Mouse (Mus musculus) heart, embryonic 12.5 days (tissue): Measurements from ENCODE around the gene Elp4. TPM values are rescaled to one million over a fixed set of nuclear protein-coding genes. Genes with fewer than 3 reads are reported as not detected.

Experiments
- ATAC-seq: fragments of 200-750 bp; cut with Nextera tagmentation; 2 replicates; pipeline ENCODE4 v1.8.0; 2017; ENCODE audit warnings: moderate TSS enrichment, moderate library complexity; ENCODE audit not compliant: insufficient number of reproducible peaks, low FRiP score
- H3K27ac ChIP-seq: fragments of 300-500 bp; sonication (generic); 2 replicates; pipeline ENCODE4 v1.5.1; 2016; ENCODE audit warnings: mild to moderate bottlenecking, moderate library complexity; ENCODE audit not compliant: poor library complexity, severe bottlenecking
- H3K27me3 ChIP-seq: fragments of 300-500 bp; sonication (generic); replicated peaks from 2 replicates; pipeline ENCODE4 v1.6.1; 2016; ENCODE audit warnings: mild to moderate bottlenecking, moderate library complexity
- H3K36me3 ChIP-seq: fragments of 300-500 bp; sonication (generic); 2 replicates; pipeline ENCODE4 v1.6.1; 2016; ENCODE audit warnings: mild to moderate bottlenecking, moderate library complexity
- H3K4me1 ChIP-seq: fragments of 300-500 bp; sonication (generic); replicated peaks from 2 replicates; pipeline ENCODE4 v1.6.1; 2016; ENCODE audit warnings: mild to moderate bottlenecking
- H3K4me2 ChIP-seq: fragments of 300-500 bp; sonication (generic); 2 replicates; pipeline ENCODE4 v1.6.1; 2016; ENCODE audit warnings: mild to moderate bottlenecking, moderate library complexity
- H3K4me3 ChIP-seq: fragments of 300-500 bp; sonication (generic); 2 replicates; pipeline ENCODE4 v1.5.1; 2016; ENCODE audit warnings: mild to moderate bottlenecking
- H3K9ac ChIP-seq: fragments of 300-500 bp; sonication (generic); 2 replicates; pipeline ENCODE4 v1.6.1; 2016; ENCODE audit warnings: mild to moderate bottlenecking, moderate library complexity
- H3K9me3 ChIP-seq: fragments of 300-500 bp; sonication (generic); replicated peaks from 2 replicates; pipeline ENCODE4 v1.6.1; 2016; ENCODE audit warnings: mild to moderate bottlenecking, moderate library complexity
- WGBS: fragments of 180-500 bp; shearing (Covaris S2); methylation state at CpG from one replicate; pipeline ENCODE4 v1.1.7; 2016; 5-methylcytosine and 5-hydroxymethylcytosine counted together
- polyA plus RNA-seq: library from polyadenylated mRNA; unstranded; fragments of >200 nt; fragmentation: Nextera tagmentation; extraction: Ambion mirVana; gene quantifications from 2 replicates; pipeline ENCODE4 v1.2.1, GENCODE M21; 2016

Gene Elp4
- polyA plus RNA-seq, 1 experiment from 2014 or later, result 20.7 TPM

- H3K36me3 ChIP-seq, result no peaks in the 10 kb centered on the region
- H3K9ac ChIP-seq, result no peak overlapping the region
- ATAC-seq, result peak; percentile 70
- no peaks in the 10 kb centered on the region for H3K9me3 ChIP-seq
- under 1% methylated on average over 49 of the region's 49 CpGs for WGBS
- no peak overlapping the region for H3K27ac ChIP-seq
- peak overlapping the region; percentile 49 for H3K4me3 ChIP-seq
- H3K4me1 ChIP-seq, result peaks cover 32% of the 10 kb centered on the region
- H3K27me3 ChIP-seq, result peaks cover 88% of the 10 kb centered on the region
- H3K4me2 ChIP-seq, result peak overlapping the region; percentile 83
These were observed 229.3 kb downstream of the Elp4 start for GRCm38 (mm10) chr2:105674875-105675729.

- Histone ChIP-seq H3K27ac (no peak overlapping the region), H3K27me3 (peaks cover 89% of the 10 kb centered on the region), H3K4me1 (peaks cover 32% of the 10 kb centered on the region), H3K4me3 (peak overlapping the region; percentile 49), H3K36me3 (no peaks in the 10 kb centered on the region), H3K4me2 (peak overlapping the region; percentile 83), H3K9me3 (no peaks in the 10 kb centered on the region), H3K9ac (no peak overlapping the region)
- 0 out of 2 replicates have a peak, but pooled peaks have one; percentile 26 for ATAC-seq
- WGBS, result under 1% methylated on average over 36 of the region's 36 CpGs
These were observed 230.1 kb downstream of the Elp4 start for GRCm38 (mm10) chr2:105674061-105674874.

GRCm38 (mm10) chr2:105673631-105674060 is 230.7 kb downstream of the Elp4 start:
- Histone ChIP-seq H3K4me3 (peak overlapping the region; percentile 17), H3K4me2 (peak overlapping the region; percentile 83), H3K27ac (no peak overlapping the region), H3K9me3 (no peaks in the 10 kb centered on the region), H3K4me1 (peaks cover 37% of the 10 kb centered on the region), H3K36me3 (no peaks in the 10 kb centered on the region), H3K27me3 (peaks cover 89% of the 10 kb centered on the region), H3K9ac (no peak overlapping the region)
- WGBS, result 4% methylated on average over 10 of the region's 10 CpGs
- no peak for ATAC-seq

- Histone ChIP-seq H3K4me2 (no peak overlapping the region), H3K27ac (no peak overlapping the region), H3K9ac (no peak overlapping the region), H3K4me3 (no peak overlapping the region), H3K27me3 (peaks cover 93% of the 10 kb centered on the region), H3K9me3 (no peaks in the 10 kb centered on the region), H3K4me1 (peaks cover 41% of the 10 kb centered on the region), H3K36me3 (no peaks in the 10 kb centered on the region)
- ATAC-seq, result no peak
- WGBS, result 3% methylated on average over 6 of the region's 6 CpGs
These were observed 231.3 kb downstream of the Elp4 start for GRCm38 (mm10) chr2:105673054-105673453.

GRCm38 (mm10) chr2:105672596-105672960 is 231.8 kb downstream of the Elp4 start:
- H3K9me3 ChIP-seq, result no peaks in the 10 kb centered on the region
- H3K36me3 ChIP-seq, result no peaks in the 10 kb centered on the region
- peaks cover 41% of the 10 kb centered on the region for H3K4me1 ChIP-seq
- H3K4me2 ChIP-seq, result peak overlapping the region; percentile 25; the same call in 1 of the 2 replicates
- H3K9ac ChIP-seq, result no peak overlapping the region
- peak overlapping the region; percentile 7; the same call in 1 of the 2 replicates for H3K4me3 ChIP-seq
- 2% methylated on average over 15 of the region's 16 CpGs for WGBS
- H3K27me3 ChIP-seq, result peaks cover 93% of the 10 kb centered on the region
- no peak overlapping the region for H3K27ac ChIP-seq
- no peak for ATAC-seq

GRCm38 (mm10) chr2:105671798-105672595 is 232.4 kb downstream of the Elp4 start:
- WGBS, result 1% methylated on average over 25 of the region's 25 CpGs
- Histone ChIP-seq H3K4me1 (peaks cover 44% of the 10 kb centered on the region), H3K4me3 (peak overlapping the region; percentile 7; the same call in 1 of the 2 replicates)

GRCm38 (mm10) chr2:105671116-105671797 is 233.1 kb downstream of the Elp4 start:
- Histone ChIP-seq H3K27ac (no peak overlapping the region), H3K4me3 (no peak overlapping the region), H3K9me3 (no peaks in the 10 kb centered on the region), H3K27me3 (peaks cover 98% of the 10 kb centered on the region), H3K9ac (no peak overlapping the region), H3K4me1 (peaks cover 44% of the 10 kb centered on the region), H3K36me3 (no peaks in the 10 kb centered on the region), H3K4me2 (no peak overlapping the region)
- no peak for ATAC-seq
- 4% methylated on average over 9 of the region's 9 CpGs for WGBS

More at GRCm38 (mm10) chr2:105671798-105672595, 232.4 kb downstream of the Elp4 start:
- peaks cover 94% of the 10 kb centered on the region for H3K27me3 ChIP-seq
- no peaks in the 10 kb centered on the region for H3K36me3 ChIP-seq
- no peak overlapping the region for H3K27ac ChIP-seq
- H3K9ac ChIP-seq, result no peak overlapping the region
- H3K9me3 ChIP-seq, result no peaks in the 10 kb centered on the region
- peak overlapping the region; percentile 25; the same call in 1 of the 2 replicates for H3K4me2 ChIP-seq
- no peak for ATAC-seq

- Histone ChIP-seq H3K4me1 (peaks cover 39% of the 10 kb centered on the region), H3K4me3 (no peak overlapping the region), H3K4me2 (no peak overlapping the region), H3K9me3 (no peaks in the 10 kb centered on the region), H3K36me3 (no peaks in the 10 kb centered on the region), H3K9ac (no peak overlapping the region), H3K27me3 (peaks cover 98% of the 10 kb centered on the region), H3K27ac (no peak overlapping the region)
- 3% methylated on average over 6 of the region's 6 CpGs for WGBS
- ATAC-seq, result no peak
These were observed 233.7 kb downstream of the Elp4 start for GRCm38 (mm10) chr2:105670731-105671095.

GRCm38 (mm10) chr2:105669881-105670730 is 234.3 kb downstream of the Elp4 start:
- peaks cover 34% of the 10 kb centered on the region for H3K4me1 ChIP-seq
- 1% methylated on average over 29 of the region's 29 CpGs for WGBS
- H3K9me3 ChIP-seq, result no peaks in the 10 kb centered on the region
- 0 out of 2 replicates have a peak overlapping the region, but pooled peaks have one; percentile 1 for H3K4me3 ChIP-seq
- H3K36me3 ChIP-seq, result no peaks in the 10 kb centered on the region
- no peak for ATAC-seq
- H3K9ac ChIP-seq, result no peak overlapping the region
- H3K27me3 ChIP-seq, result peaks cover 99% of the 10 kb centered on the region
- H3K27ac ChIP-seq, result no peak overlapping the region
- no peak overlapping the region for H3K4me2 ChIP-seq
